Mouse (Mus musculus): ENCODE measurements around the gene Tatdn3.
"Not testable (repeated sequence)": the region's sequence is repeated elsewhere in the genome, so short reads cannot be mapped to it uniquely, and the experiment has no call there.

DNA sequence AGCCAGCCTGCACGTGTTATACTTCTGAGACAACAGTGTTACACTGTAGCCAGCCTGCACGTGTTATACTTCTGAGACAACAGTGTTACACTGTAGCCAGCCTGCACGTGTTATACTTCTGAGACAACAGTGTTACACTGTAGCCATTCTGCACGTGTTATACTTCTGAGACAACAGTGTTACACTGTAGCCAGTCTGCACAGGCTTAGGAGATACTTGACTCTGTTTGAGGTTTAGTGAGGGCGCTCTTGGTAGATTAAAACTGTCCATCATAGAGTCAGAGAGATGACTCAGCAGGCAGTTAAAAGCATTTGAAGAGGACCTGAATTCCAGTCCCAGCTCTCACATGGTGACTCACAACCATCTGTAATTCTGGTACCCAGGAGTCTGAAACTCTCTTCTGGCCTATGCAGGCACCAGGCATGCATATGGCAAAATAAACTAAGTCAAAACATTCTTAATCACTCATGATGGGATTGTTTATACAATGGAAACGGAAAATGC, 31.8 kb downstream of the Tatdn3 start:
- TF ChIP-seq MYOG (IDR thresholded peaks at IDR 0.05; ENCODE audit: control insufficient read depth in 1 of 3, insufficient read depth in 1 of 3, insufficient read length in 2 of 3, low read depth in 2 of 3); REST (IDR thresholded peaks at IDR 0.05; ENCODE audit: insufficient read depth, insufficient read length); POLR2A (IDR thresholded peaks at IDR 0.05; ENCODE audit: insufficient read length, low read depth); MAX (IDR thresholded peaks at IDR 0.05; ENCODE audit: low read depth); POLR2AphosphoS2 (IDR thresholded peaks at IDR 0.05; ENCODE audit: insufficient read length, low read depth); USF1 (IDR thresholded peaks at IDR 0.05; ENCODE audit: low read depth); TCF12 (IDR thresholded peaks at IDR 0.05; ENCODE audit: insufficient read depth, poor library complexity, severe bottlenecking); SRF (IDR thresholded peaks at IDR 0.05; ENCODE audit: control insufficient read depth, insufficient read length, low read depth); MYOD1 (IDR thresholded peaks at IDR 0.05; ENCODE audit: control insufficient read depth in 1 of 3, insufficient read length in 2 of 3, low read depth in 2 of 3): not testable (repeated sequence)
